Mouse (Mus musculus): ENCODE measurements around the gene Slc2a1. TPM values are rescaled to one million over a fixed set of nuclear protein-coding genes. Genes with fewer than 3 reads are reported as not detected.
A peak's percentile ranks its signal among the peaks of the same experiment; 100 is the strongest.

Gene Slc2a1
- total and polyA plus RNA-seq, 2 experiments = 6.9 to 11.1 TPM

DNA sequence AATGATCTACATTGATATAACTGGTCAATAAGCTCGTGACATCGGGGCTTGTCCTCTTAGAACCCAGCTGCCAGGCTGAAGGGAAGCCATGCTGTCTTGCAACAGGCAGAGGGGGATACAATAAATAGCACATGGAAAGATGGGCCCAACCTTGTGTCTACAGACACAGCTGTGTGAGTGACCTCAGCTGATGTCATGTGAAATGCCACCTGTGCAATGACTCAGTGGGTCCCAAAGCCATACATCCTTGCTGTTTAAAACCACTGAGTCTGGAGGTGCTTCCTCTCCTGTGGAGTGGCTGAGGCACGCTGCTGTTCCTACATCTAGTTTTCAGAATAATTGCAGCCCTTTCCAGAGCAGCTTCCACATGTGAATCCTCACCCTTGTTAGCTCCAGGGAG, 7.1 kb upstream of the Slc2a1 start:
- WGBS = 90% methylated on average over 3 of the region's 3 CpGs
- H3K9ac ChIP-seq (ENCODE audit: low read depth, low read length) = no peak overlapping the region
- H3K27ac ChIP-seq (replicated peaks; ENCODE audit: insufficient read depth, low read depth, low read length) = no peak overlapping the region
- no peaks in the 10 kb centered on the region for H3K27me3 ChIP-seq (ENCODE audit: control insufficient read depth, insufficient read depth, low read length)
- DNase-seq (ENCODE audit: extremely low read depth, low read depth, low spot score) = no peak
- H3K79me2 ChIP-seq (ENCODE audit: control insufficient read depth, insufficient read depth, low read length) = no peaks in the 10 kb centered on the region
- 0 out of 2 replicates have a peak, but pooled peaks cover 4% of the 10 kb centered on the region for H3K4me1 ChIP-seq (ENCODE audit: control insufficient read depth, insufficient read depth, low read length)
- TF ChIP-seq CTCF (IDR thresholded peaks at IDR 0.05; ENCODE audit: low read depth, low read length) (no peak), POLR2A (IDR thresholded peaks at IDR 0.05; ENCODE audit: extremely low read depth, insufficient read depth, low read length) (no peak)
- H3K36me3 ChIP-seq (ENCODE audit: control insufficient read depth, insufficient read depth, low read length) = no peaks in the 10 kb centered on the region
- H3K4me3 ChIP-seq (ENCODE audit: insufficient read depth, low read depth, low read length) = no peak overlapping the region

DNA sequence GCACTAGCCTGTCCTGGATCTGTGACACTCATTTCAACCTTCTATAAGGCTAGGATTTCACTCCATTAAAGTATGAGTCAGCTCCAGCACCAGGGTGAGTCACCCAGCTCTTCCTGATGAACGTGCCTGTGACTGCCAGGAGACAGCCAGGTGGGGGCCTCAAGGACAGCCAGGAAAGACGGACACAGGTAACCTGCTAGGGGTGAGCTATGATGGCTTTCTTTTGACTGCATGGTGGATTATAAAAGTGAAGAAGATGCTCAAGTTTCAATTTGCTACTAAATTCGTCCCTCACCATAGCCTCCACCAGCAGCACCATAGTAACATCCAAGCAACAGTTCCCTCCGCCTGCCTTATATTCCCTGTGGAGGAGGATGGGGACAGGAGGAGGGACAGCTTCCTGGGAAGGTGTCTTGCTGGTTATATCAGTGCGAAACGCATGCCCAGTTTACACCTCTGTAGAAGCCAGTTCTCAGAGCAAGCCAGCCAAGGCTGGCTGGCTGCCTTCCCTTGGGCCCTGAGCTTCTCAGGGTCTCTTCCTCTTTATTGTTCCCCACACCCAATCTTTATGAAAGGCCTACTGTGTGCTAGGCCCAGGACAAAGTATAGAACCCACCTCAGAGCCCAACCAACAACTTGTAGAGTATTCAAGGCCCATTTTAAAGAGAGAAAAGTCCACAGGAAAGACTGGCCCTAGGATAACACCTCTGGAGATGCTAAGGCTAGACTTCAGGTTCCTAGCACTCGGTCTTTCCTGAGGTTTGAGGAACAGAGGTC, 6.0 kb upstream of the Slc2a1 start:
- H3K4me3 ChIP-seq (ENCODE audit: insufficient read depth, low read depth, low read length) = no peak overlapping the region
- H3K9ac ChIP-seq (ENCODE audit: low read depth, low read length) = no peak overlapping the region
- no peaks in the 10 kb centered on the region for H3K27me3 ChIP-seq (ENCODE audit: control insufficient read depth, insufficient read depth, low read length)
- TF ChIP-seq CTCF (IDR thresholded peaks at IDR 0.05; ENCODE audit: low read depth, low read length) (no peak), POLR2A (IDR thresholded peaks at IDR 0.05; ENCODE audit: extremely low read depth, insufficient read depth, low read length) (no peak)
- 0 out of 2 replicates have a peak, but pooled peaks cover 4% of the 10 kb centered on the region for H3K4me1 ChIP-seq (ENCODE audit: control insufficient read depth, insufficient read depth, low read length)
- H3K36me3 ChIP-seq (ENCODE audit: control insufficient read depth, insufficient read depth, low read length) = no peaks in the 10 kb centered on the region
- 91% methylated on average over 7 of the region's 7 CpGs for WGBS
- no peak for DNase-seq (ENCODE audit: extremely low read depth, low read depth, low spot score)
- no peaks in the 10 kb centered on the region for H3K79me2 ChIP-seq (ENCODE audit: control insufficient read depth, insufficient read depth, low read length)
- no peak overlapping the region for H3K27ac ChIP-seq (replicated peaks; ENCODE audit: insufficient read depth, low read depth, low read length)

DNA sequence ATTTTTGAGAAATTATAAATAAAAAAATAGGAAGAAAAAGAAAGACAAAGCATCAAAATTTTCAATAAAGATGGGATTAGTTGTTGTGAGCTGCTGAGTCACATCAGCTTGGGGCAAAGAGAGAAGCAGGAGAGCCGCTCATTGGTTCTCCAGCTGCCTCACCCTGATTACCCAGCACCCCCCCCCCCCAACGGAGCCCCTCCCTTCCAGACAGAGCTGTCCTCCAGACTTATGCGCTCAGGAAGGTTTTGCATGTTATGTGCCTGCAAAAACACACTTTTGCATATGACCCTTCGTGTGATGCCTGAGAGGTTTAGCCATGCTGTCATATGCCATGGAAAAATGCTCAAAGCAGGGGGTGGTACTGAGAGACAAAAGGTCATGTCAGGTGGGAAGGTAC, 3.7 kb upstream of the Slc2a1 start:
- no peak overlapping the region for H3K9ac ChIP-seq (ENCODE audit: low read depth, low read length)
- H3K4me3 ChIP-seq (ENCODE audit: insufficient read depth, low read depth, low read length) = no peak overlapping the region
- no peak for TF ChIP-seq POLR2A (IDR thresholded peaks at IDR 0.05; ENCODE audit: extremely low read depth, insufficient read depth, low read length)
- TF ChIP-seq CTCF (IDR thresholded peaks at IDR 0.05; ENCODE audit: low read depth, low read length) = no peak
- no peaks in the 10 kb centered on the region for H3K36me3 ChIP-seq (ENCODE audit: control insufficient read depth, insufficient read depth, low read length)
- H3K4me1 ChIP-seq (ENCODE audit: control insufficient read depth, insufficient read depth, low read length) = peaks cover 4% of the 10 kb centered on the region; the same call in 1 of the 2 replicates
- H3K27ac ChIP-seq (replicated peaks; ENCODE audit: insufficient read depth, low read depth, low read length) = no peak overlapping the region
- H3K27me3 ChIP-seq (ENCODE audit: control insufficient read depth, insufficient read depth, low read length) = no peaks in the 10 kb centered on the region
- 63% methylated on average over 4 of the region's 4 CpGs for WGBS
- 0 out of 2 replicates have a peak, but pooled peaks cover 5% of the 10 kb centered on the region for H3K79me2 ChIP-seq (ENCODE audit: control insufficient read depth, insufficient read depth, low read length)
- no peak for DNase-seq (ENCODE audit: extremely low read depth, low read depth, low spot score)

DNA sequence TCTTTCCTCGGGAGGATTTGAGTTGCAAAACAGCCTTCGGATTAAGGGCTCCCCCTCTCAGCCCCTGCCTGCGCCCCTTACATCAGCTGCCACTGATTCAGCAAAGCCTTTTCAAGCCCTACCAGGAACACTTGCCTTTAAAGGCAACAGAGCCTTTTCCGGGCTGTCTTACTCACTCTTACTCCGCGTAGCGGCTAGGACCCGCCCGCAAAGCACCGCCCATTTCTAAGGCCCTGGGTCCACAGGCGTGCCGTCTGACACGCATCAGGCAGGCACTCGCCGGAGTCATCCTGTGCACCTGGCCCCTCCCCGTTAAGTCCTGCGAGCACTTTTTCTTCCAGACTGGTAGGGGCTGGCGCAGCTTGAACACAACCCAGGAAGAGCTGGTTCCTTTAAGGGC, 2.8 kb upstream of the Slc2a1 start:
- H3K36me3 ChIP-seq (ENCODE audit: control insufficient read depth, insufficient read depth, low read length) = no peaks in the 10 kb centered on the region
- H3K27me3 ChIP-seq (ENCODE audit: control insufficient read depth, insufficient read depth, low read length) = no peaks in the 10 kb centered on the region
- H3K27ac ChIP-seq (replicated peaks; ENCODE audit: insufficient read depth, low read depth, low read length) = no peak overlapping the region
- peaks cover 4% of the 10 kb centered on the region; the same call in 1 of the 2 replicates for H3K4me1 ChIP-seq (ENCODE audit: control insufficient read depth, insufficient read depth, low read length)
- TF ChIP-seq POLR2A (IDR thresholded peaks at IDR 0.05; ENCODE audit: extremely low read depth, insufficient read depth, low read length) (no peak), CTCF (IDR thresholded peaks at IDR 0.05; ENCODE audit: low read depth, low read length) (no peak)
- H3K4me3 ChIP-seq (ENCODE audit: insufficient read depth, low read depth, low read length) = peak overlapping the region; percentile 0; the same call in 1 of the 2 replicates
- peaks cover 14% of the 10 kb centered on the region; the same call in 1 of the 2 replicates for H3K79me2 ChIP-seq (ENCODE audit: control insufficient read depth, insufficient read depth, low read length)
- DNase-seq (ENCODE audit: extremely low read depth, low read depth, low spot score) = peak; percentile 43
- peak overlapping the region; percentile 31; the same call in 1 of the 2 replicates for H3K9ac ChIP-seq (ENCODE audit: low read depth, low read length)
- 4% methylated on average over 18 of the region's 18 CpGs for WGBS

DNA sequence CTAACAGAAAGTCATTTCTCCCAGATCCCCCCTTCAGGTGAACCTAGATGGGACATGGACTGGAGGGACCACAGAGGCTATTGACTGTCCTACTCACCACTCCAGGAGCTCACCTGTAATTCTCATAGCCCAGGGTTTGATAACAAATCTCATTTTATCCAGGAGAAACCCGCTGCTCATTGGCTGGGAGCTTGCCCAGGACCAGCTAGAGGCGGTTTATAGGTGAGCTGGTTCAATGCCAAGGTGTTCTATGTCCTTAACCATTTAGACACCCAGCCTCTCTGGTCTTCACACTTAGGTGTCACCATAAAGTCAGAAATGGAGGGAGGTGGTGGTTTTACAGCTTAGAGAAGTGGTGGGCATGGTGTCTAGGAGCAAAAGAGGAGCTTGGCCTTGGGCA, 644 bp upstream of the Slc2a1 start:
- 61% methylated on average over 2 of the region's 2 CpGs for WGBS
- peaks cover 8% of the 10 kb centered on the region for H3K4me1 ChIP-seq (ENCODE audit: control insufficient read depth, insufficient read depth, low read length)
- no peak for DNase-seq (ENCODE audit: extremely low read depth, low read depth, low spot score)

DNA sequence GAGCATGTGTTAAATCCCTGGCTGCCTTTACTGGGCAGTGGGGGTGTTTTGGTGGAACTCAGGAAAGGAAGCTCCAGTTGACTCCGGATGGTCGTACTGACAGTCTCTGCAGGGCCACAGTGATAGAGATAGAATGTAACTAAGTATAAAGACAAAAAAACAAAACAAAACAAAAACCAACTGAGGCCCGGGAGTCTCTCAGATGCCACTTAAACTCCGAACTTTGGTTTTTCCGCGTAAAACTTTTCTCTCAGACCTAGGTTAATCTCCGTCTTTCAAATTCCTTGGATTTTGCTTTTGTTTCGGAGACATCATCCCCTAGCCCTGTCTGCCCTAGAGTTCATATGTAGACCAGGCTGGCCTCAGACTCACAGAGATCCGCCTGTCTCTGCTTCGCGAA, 1.1 kb downstream of the Slc2a1 start:
- peak overlapping the region; percentile 52 for H3K9ac ChIP-seq (ENCODE audit: low read depth, low read length)
- no peak for DNase-seq (ENCODE audit: extremely low read depth, low read depth, low spot score)
- H3K4me3 ChIP-seq (ENCODE audit: insufficient read depth, low read depth, low read length) = peak overlapping the region; percentile 75
- H3K4me1 ChIP-seq (ENCODE audit: control insufficient read depth, insufficient read depth, low read length) = peaks cover 8% of the 10 kb centered on the region
- H3K27me3 ChIP-seq (ENCODE audit: control insufficient read depth, insufficient read depth, low read length) = no peaks in the 10 kb centered on the region
- H3K79me2 ChIP-seq (ENCODE audit: control insufficient read depth, insufficient read depth, low read length) = peaks cover 36% of the 10 kb centered on the region
- H3K36me3 ChIP-seq (ENCODE audit: control insufficient read depth, insufficient read depth, low read length) = no peaks in the 10 kb centered on the region
- TF ChIP-seq POLR2A (IDR thresholded peaks at IDR 0.05; ENCODE audit: extremely low read depth, insufficient read depth, low read length) = no peak
- no peak for TF ChIP-seq CTCF (IDR thresholded peaks at IDR 0.05; ENCODE audit: low read depth, low read length)
- H3K27ac ChIP-seq (replicated peaks; ENCODE audit: insufficient read depth, low read depth, low read length) = peak overlapping the region; percentile 7
- 21% methylated on average over 11 of the region's 11 CpGs for WGBS

More for the DNA sequence above, 644 bp upstream of the Slc2a1 start:
- Histone ChIP-seq H3K9ac (ENCODE audit: low read depth, low read length) (no peak overlapping the region), H3K36me3 (ENCODE audit: control insufficient read depth, insufficient read depth, low read length) (no peaks in the 10 kb centered on the region), H3K27ac (replicated peaks; ENCODE audit: insufficient read depth, low read depth, low read length) (no peak overlapping the region), H3K79me2 (ENCODE audit: control insufficient read depth, insufficient read depth, low read length) (peaks cover 27% of the 10 kb centered on the region; the same call in 1 of the 2 replicates), H3K4me3 (ENCODE audit: insufficient read depth, low read depth, low read length) (no peak overlapping the region), H3K27me3 (ENCODE audit: control insufficient read depth, insufficient read depth, low read length) (no peaks in the 10 kb centered on the region)
- TF ChIP-seq POLR2A (IDR thresholded peaks at IDR 0.05; ENCODE audit: extremely low read depth, insufficient read depth, low read length) (no peak), CTCF (IDR thresholded peaks at IDR 0.05; ENCODE audit: low read depth, low read length) (no peak)

Data from liver, adult 2 months (tissue).